Mouse (Mus musculus): ENCODE results near the gene Rpl9-ps6. TPM values are rescaled to one million over a fixed set of nuclear protein-coding genes. Genes with fewer than 3 reads are reported as not detected.
"Not testable (repeated sequence)": the region's sequence is repeated elsewhere in the genome, so short reads cannot be mapped to it uniquely, and the experiment has no call there.

The Rpl9-ps6 gene
- total RNA-seq, 1 experiment from 2014 or later = 75.0 TPM

GRCm38 (mm10) chr19:32485681-32486105, 19.3 kb upstream of the Rpl9-ps6 start, which contains the start of gene Minpp1:
Minpp1 (plus strand) TSS chr19:32485769.
- peak; percentile 41 for ATAC-seq (replicated peaks; ENCODE audit: insufficient number of reproducible peaks, low FRiP score, low TSS enrichment, poor library complexity, severe bottlenecking)

- ATAC-seq (replicated peaks; ENCODE audit: insufficient number of reproducible peaks, low FRiP score, low TSS enrichment, poor library complexity, severe bottlenecking) = no peak
These were observed 18.7 kb upstream of the Rpl9-ps6 start for GRCm38 (mm10) chr19:32484941-32485660.

- ATAC-seq (replicated peaks; ENCODE audit: insufficient number of reproducible peaks, low FRiP score, low TSS enrichment, poor library complexity, severe bottlenecking) = no peak
These were observed 15.1 kb upstream of the Rpl9-ps6 start for GRCm38 (mm10) chr19:32481511-32481910.

- ATAC-seq (replicated peaks; ENCODE audit: insufficient number of reproducible peaks, low FRiP score, low TSS enrichment, poor library complexity, severe bottlenecking) = no peak
These were observed 14.5 kb upstream of the Rpl9-ps6 start for GRCm38 (mm10) chr19:32480791-32481442.

GRCm38 (mm10) chr19:32480255-32480654, 13.9 kb upstream of the Rpl9-ps6 start:
- no peak for ATAC-seq (replicated peaks; ENCODE audit: insufficient number of reproducible peaks, low FRiP score, low TSS enrichment, poor library complexity, severe bottlenecking)

GRCm38 (mm10) chr19:32476712-32477052, 10.3 kb upstream of the Rpl9-ps6 start:
- ATAC-seq (replicated peaks; ENCODE audit: insufficient number of reproducible peaks, low FRiP score, low TSS enrichment, poor library complexity, severe bottlenecking) = no peak

GRCm38 (mm10) chr19:32476016-32476711, 9.8 kb upstream of the Rpl9-ps6 start:
- ATAC-seq (replicated peaks; ENCODE audit: insufficient number of reproducible peaks, low FRiP score, low TSS enrichment, poor library complexity, severe bottlenecking) = no peak

GRCm38 (mm10) chr19:32470570-32471263, 4.3 kb upstream of the Rpl9-ps6 start:
- peak; percentile 55; the same call in 1 of the 2 replicates for ATAC-seq (replicated peaks; ENCODE audit: insufficient number of reproducible peaks, low FRiP score, low TSS enrichment, poor library complexity, severe bottlenecking)

- peak; percentile 38; the same call in 1 of the 2 replicates for ATAC-seq (replicated peaks; ENCODE audit: insufficient number of reproducible peaks, low FRiP score, low TSS enrichment, poor library complexity, severe bottlenecking)
These were observed 3.7 kb upstream of the Rpl9-ps6 start for GRCm38 (mm10) chr19:32470059-32470497.

GRCm38 (mm10) chr19:32467325-32467724, 947 bp upstream of the Rpl9-ps6 start:
- no peak for ATAC-seq (replicated peaks; ENCODE audit: insufficient number of reproducible peaks, low FRiP score, low TSS enrichment, poor library complexity, severe bottlenecking)

- ATAC-seq (replicated peaks; ENCODE audit: insufficient number of reproducible peaks, low FRiP score, low TSS enrichment, poor library complexity, severe bottlenecking) = no peak
These were observed 1.1 kb downstream of the Rpl9-ps6 start for GRCm38 (mm10) chr19:32465228-32465627.

GRCm38 (mm10) chr19:32463037-32463436, 3.3 kb downstream of the Rpl9-ps6 start:
- ATAC-seq (replicated peaks; ENCODE audit: insufficient number of reproducible peaks, low FRiP score, low TSS enrichment, poor library complexity, severe bottlenecking) = no peak

GRCm38 (mm10) chr19:32457631-32458030, 8.7 kb downstream of the Rpl9-ps6 start:
- ATAC-seq (replicated peaks; ENCODE audit: insufficient number of reproducible peaks, low FRiP score, low TSS enrichment, poor library complexity, severe bottlenecking) = not testable (repeated sequence)

GRCm38 (mm10) chr19:32456744-32457143, 9.6 kb downstream of the Rpl9-ps6 start:
- ATAC-seq (replicated peaks; ENCODE audit: insufficient number of reproducible peaks, low FRiP score, low TSS enrichment, poor library complexity, severe bottlenecking) = no peak

GRCm38 (mm10) chr19:32452231-32452630, 14.1 kb downstream of the Rpl9-ps6 start:
- no peak for ATAC-seq (replicated peaks; ENCODE audit: insufficient number of reproducible peaks, low FRiP score, low TSS enrichment, poor library complexity, severe bottlenecking)

- ATAC-seq (replicated peaks; ENCODE audit: insufficient number of reproducible peaks, low FRiP score, low TSS enrichment, poor library complexity, severe bottlenecking) = no peak
These were observed 17.4 kb downstream of the Rpl9-ps6 start for GRCm38 (mm10) chr19:32448931-32449330.

- no peak for ATAC-seq (replicated peaks; ENCODE audit: insufficient number of reproducible peaks, low FRiP score, low TSS enrichment, poor library complexity, severe bottlenecking)
These were observed 24.8 kb downstream of the Rpl9-ps6 start for GRCm38 (mm10) chr19:32441568-32441967.

- no peak for ATAC-seq (replicated peaks; ENCODE audit: insufficient number of reproducible peaks, low FRiP score, low TSS enrichment, poor library complexity, severe bottlenecking)
These were observed 27.0 kb downstream of the Rpl9-ps6 start for GRCm38 (mm10) chr19:32439356-32439755.

GRCm38 (mm10) chr19:32425856-32426255, 40.5 kb downstream of the Rpl9-ps6 start:
- ATAC-seq (replicated peaks; ENCODE audit: insufficient number of reproducible peaks, low FRiP score, low TSS enrichment, poor library complexity, severe bottlenecking) = no peak

Data from monocyte, adult 5-6 weeks (primary cell).